Mouse (Mus musculus) MEL (cell line): ENCODE measurements at regions not wholly inside any gene's neighbourhood (a gene's known extent, or its start where the extent isn't known, plus 50 kb on each side); places are given as distances from the start of the nearest gene placed in this dataset.

Experiments used
- DNase-seq: peaks from one replicate; pipeline ENCODE4 v3.0.0; 2011; ENCODE audit warnings: low read depth, low spot score
- H3K27ac ChIP-seq: 2 replicates; pipeline ENCODE4 v1.5.1; 2012; ENCODE audit warnings: low read depth, mild to moderate bottlenecking, control low read depth, low read length, moderate library complexity; ENCODE audit not compliant: control insufficient read depth
- H3K27me3 ChIP-seq, 2 experiments: fragments of 150-350 bp in 1 of 2; sonication (generic) in 1 of 2; 2 replicates each; pipeline ENCODE4 v1.6.1; 2012; ENCODE audit warnings: low read length in 2 of 2, mild to moderate bottlenecking in 2 of 2, improper control_type of control experiment in 1 of 2, moderate library complexity in 1 of 2; ENCODE audit not compliant: insufficient read depth in 2 of 2, control insufficient read depth in 1 of 2
- H3K36me3 ChIP-seq, 2 experiments: 2 replicates each; pipeline ENCODE4 v1.6.1; 2012 to 2014; ENCODE audit warnings: low read length in 2 of 2, improper control_type of control experiment in 1 of 2, inconsistent platforms in 1 of 2, mild to moderate bottlenecking in 1 of 2; ENCODE audit not compliant: insufficient read depth in 2 of 2, control insufficient read depth in 1 of 2
- H3K4me1 ChIP-seq, 2 experiments: fragments of 150-350 bp in 1 of 2; sonication (generic) in 1 of 2; 2 replicates each; pipeline ENCODE4 v1.6.1; 2012; ENCODE audit warnings: low read length in 2 of 2, improper control_type of control experiment in 1 of 2, mild to moderate bottlenecking in 1 of 2; ENCODE audit not compliant: insufficient read depth in 2 of 2, control insufficient read depth in 1 of 2
- H3K4me3 ChIP-seq, 2 experiments: fragments of 150-350 bp in 1 of 2; sonication (generic) in 1 of 2; 2 replicates each; pipeline ENCODE4 v1.5.1; 2012; ENCODE audit warnings: low read depth in 2 of 2, low read length in 2 of 2, mild to moderate bottlenecking in 2 of 2, moderate library complexity in 2 of 2, control low read depth in 1 of 2, improper control_type of control experiment in 1 of 2; ENCODE audit not compliant: control insufficient read depth in 1 of 2, insufficient read depth in 1 of 2
- H3K79me2 ChIP-seq: 2 replicates; pipeline ENCODE4 v1.6.1; 2012; ENCODE audit warnings: mild to moderate bottlenecking, low read length, moderate library complexity; ENCODE audit not compliant: control insufficient read depth, poor library complexity, insufficient read depth
- H3K9ac ChIP-seq: 2 replicates; pipeline ENCODE4 v1.6.1; 2012; ENCODE audit warnings: low read depth, mild to moderate bottlenecking, control low read depth, low read length, moderate library complexity; ENCODE audit not compliant: control insufficient read depth, poor library complexity, severe bottlenecking
- H3K9me3 ChIP-seq: fragments of 150-350 bp; sonication (generic); replicated peaks from 2 replicates; pipeline ENCODE4 v1.6.1; 2012; ENCODE audit warnings: mild to moderate bottlenecking, low read length, improper control_type of control experiment, moderate library complexity; ENCODE audit not compliant: insufficient read depth
- BHLHE40 ChIP-seq: IDR thresholded peaks from 2 replicates; pipeline ENCODE4 v1.6.1; 2012; ENCODE audit warnings: low read depth, mild to moderate bottlenecking, inconsistent platforms, low read length, improper control_type of control experiment, borderline replicate concordance
- CHD1 ChIP-seq: IDR thresholded peaks from 2 replicates; pipeline ENCODE4 v1.6.1; 2012; ENCODE audit warnings: low read depth, mild to moderate bottlenecking, inconsistent platforms, low read length, improper control_type of control experiment
- CTCF ChIP-seq, 3 experiments: IDR thresholded peaks in 2 of 3; conservative IDR thresholded peaks in 1 of 3; 2 replicates each; pipeline ENCODE4 v1.5.1; 2011 to 2012; ENCODE audit warnings: low read length in 3 of 3, low read depth in 2 of 3, mild to moderate bottlenecking in 2 of 3, improper control_type of control experiment in 1 of 3, inconsistent platforms in 1 of 3, mixed read lengths in 1 of 3, moderate library complexity in 1 of 3; ENCODE audit not compliant: control insufficient read depth in 1 of 3, insufficient read depth in 1 of 3, poor library complexity in 1 of 3, severe bottlenecking in 1 of 3
- ETS1 ChIP-seq: IDR thresholded peaks from 2 replicates; pipeline ENCODE4 v1.6.1; 2012; ENCODE audit warnings: low read depth, mild to moderate bottlenecking, inconsistent platforms, low read length, improper control_type of control experiment, moderate library complexity
- GATA1 ChIP-seq: IDR thresholded peaks from 2 replicates; pipeline ENCODE4 v1.6.1; 2011; ENCODE audit warnings: low read depth, low read length, improper control_type of control experiment
- HCFC1 ChIP-seq: IDR thresholded peaks from 2 replicates; pipeline ENCODE4 v1.6.1; 2012; ENCODE audit warnings: low read depth, mild to moderate bottlenecking, inconsistent platforms, low read length, improper control_type of control experiment, moderate library complexity
- JUND ChIP-seq: IDR thresholded peaks from 2 replicates; pipeline ENCODE4 v1.6.1; 2011; ENCODE audit warnings: low read depth, mild to moderate bottlenecking, improper control_type of control experiment, low read length
- KAT2A ChIP-seq: conservative IDR thresholded peaks from 2 replicates; pipeline ENCODE4 v1.6.1; 2012; ENCODE audit warnings: low read depth, low read length, improper control_type of control experiment, inconsistent platforms
- MAFK ChIP-seq: IDR thresholded peaks from 2 replicates; pipeline ENCODE4 v1.6.1; 2011; ENCODE audit warnings: low read depth, mild to moderate bottlenecking, low read length, improper control_type of control experiment, borderline replicate concordance
- MAX ChIP-seq: IDR thresholded peaks from 2 replicates; pipeline ENCODE4 v1.6.1; 2011; ENCODE audit warnings: low read length, improper control_type of control experiment
- MEF2A ChIP-seq: IDR thresholded peaks from 2 replicates; pipeline ENCODE4 v1.6.1; 2014; ENCODE audit warnings: low read depth, mild to moderate bottlenecking, inconsistent platforms, low read length, improper control_type of control experiment; ENCODE audit not compliant: poor library complexity, insufficient replicate concordance, severe bottlenecking; ENCODE audit errors: extremely low read depth
- MYB ChIP-seq: IDR thresholded peaks from 2 replicates; pipeline ENCODE4 v1.6.1; 2011; ENCODE audit warnings: mild to moderate bottlenecking, low read depth, low read length, improper control_type of control experiment
- MYC ChIP-seq: IDR thresholded peaks from 2 replicates; pipeline ENCODE4 v1.6.1; 2011; ENCODE audit warnings: low read depth, mild to moderate bottlenecking, low read length, improper control_type of control experiment, moderate library complexity
- NELFE ChIP-seq: IDR thresholded peaks from 2 replicates; pipeline ENCODE4 v1.6.1; 2011; ENCODE audit warnings: low read depth, low read length, improper control_type of control experiment
- NRF1 ChIP-seq: IDR thresholded peaks from 2 replicates; pipeline ENCODE4 v1.6.1; 2014; ENCODE audit warnings: low read depth, mild to moderate bottlenecking, inconsistent platforms, low read length, improper control_type of control experiment, moderate library complexity; ENCODE audit not compliant: poor library complexity, insufficient read depth, severe bottlenecking
- POLR2A ChIP-seq, 2 experiments: IDR thresholded peaks; 2 replicates each; pipeline ENCODE4 v1.6.1; 2011 to 2012; ENCODE audit warnings: low read length in 2 of 2, mild to moderate bottlenecking in 2 of 2, control low read depth in 1 of 2, improper control_type of control experiment in 1 of 2, low read depth in 1 of 2, moderate library complexity in 1 of 2; ENCODE audit not compliant: control insufficient read depth in 1 of 2, insufficient read depth in 1 of 2, poor library complexity in 1 of 2
- POLR2AphosphoS2 ChIP-seq: IDR thresholded peaks from 2 replicates; pipeline ENCODE4 v1.6.1; 2011; ENCODE audit warnings: low read length, improper control_type of control experiment
- RAD21 ChIP-seq: IDR thresholded peaks from 2 replicates; pipeline ENCODE4 v1.6.1; 2011; ENCODE audit warnings: mild to moderate bottlenecking, low read depth, low read length, improper control_type of control experiment
- RCOR1 ChIP-seq: IDR thresholded peaks from 2 replicates; pipeline ENCODE4 v1.6.1; 2012; ENCODE audit warnings: low read depth, mild to moderate bottlenecking, inconsistent platforms, low read length, improper control_type of control experiment
- SIN3A ChIP-seq: IDR thresholded peaks from 2 replicates; pipeline ENCODE4 v1.6.1; 2012; ENCODE audit warnings: low read length, improper control_type of control experiment, inconsistent platforms
- TAL1 ChIP-seq: IDR thresholded peaks from 2 replicates; pipeline ENCODE4 v1.6.1; 2012; ENCODE audit warnings: mild to moderate bottlenecking, inconsistent platforms, low read length, moderate library complexity, mixed read lengths
- TCF12 ChIP-seq: IDR thresholded peaks from 2 replicates; pipeline ENCODE4 v1.6.1; 2014; ENCODE audit warnings: low read depth, mild to moderate bottlenecking, inconsistent platforms, low read length, improper control_type of control experiment, moderate library complexity
- USF1 ChIP-seq: IDR thresholded peaks from 2 replicates; pipeline ENCODE4 v1.6.1; 2014; ENCODE audit warnings: low read depth, mild to moderate bottlenecking, inconsistent platforms, low read length, improper control_type of control experiment, moderate library complexity
- ZC3H11A ChIP-seq: IDR thresholded peaks from 2 replicates; pipeline ENCODE4 v1.6.1; 2012; ENCODE audit warnings: low read depth, mild to moderate bottlenecking, inconsistent platforms, low read length, improper control_type of control experiment
- ZNF384 ChIP-seq: IDR thresholded peaks from 2 replicates; pipeline ENCODE4 v1.6.1; 2012; ENCODE audit warnings: low read depth, mild to moderate bottlenecking, inconsistent platforms, low read length, improper control_type of control experiment

GRCm38 (mm10) chr10:112774262-112774661 lies 154.5 kb downstream of the Atxn7l3b start:
- Histone ChIP-seq H3K9ac (no peak overlapping the region), H3K9me3 (no peaks in the 10 kb centered on the region), H3K27me3 (no peaks in the 10 kb centered on the region), H3K4me1 (no peaks in the 10 kb centered on the region), H3K36me3 (no peaks in the 10 kb centered on the region), H3K27ac (no peak overlapping the region), H3K79me2 (no peaks in the 10 kb centered on the region), H3K4me3 (no peak overlapping the region)
- no peak for TF ChIP-seq TCF12
- no peak for TF ChIP-seq KAT2A
- TF ChIP-seq POLR2A (IDR thresholded peaks at IDR 0.05; ENCODE audit: control insufficient read depth in 1 of 2, insufficient read depth in 1 of 2, low read depth in 1 of 2, low read length in 2 of 2, poor library complexity in 1 of 2): no peak
- no peak for TF ChIP-seq ETS1
- no peak for TF ChIP-seq MAX
- TF ChIP-seq MYB: no peak
- no peak for TF ChIP-seq JUND
- no peak for TF ChIP-seq TAL1
- no peak for TF ChIP-seq HCFC1
- TF ChIP-seq RCOR1: no peak
- TF ChIP-seq CTCF (IDR thresholded peaks at IDR 0.05 in 2 of 3, conservative IDR thresholded peaks at IDR 0.05 in 1 of 3; ENCODE audit: control insufficient read depth in 1 of 3, insufficient read depth in 1 of 3, low read depth in 2 of 3, low read length in 3 of 3, poor library complexity in 1 of 3, severe bottlenecking in 1 of 3): no peak
- TF ChIP-seq NRF1: no peak
- TF ChIP-seq ZC3H11A: no peak
- no peak for TF ChIP-seq NELFE
- TF ChIP-seq BHLHE40: no peak
- no peak for TF ChIP-seq RAD21
- TF ChIP-seq USF1: no peak
- TF ChIP-seq SIN3A: no peak
- no peak for TF ChIP-seq POLR2AphosphoS2
- DNase-seq: no peak

DNA sequence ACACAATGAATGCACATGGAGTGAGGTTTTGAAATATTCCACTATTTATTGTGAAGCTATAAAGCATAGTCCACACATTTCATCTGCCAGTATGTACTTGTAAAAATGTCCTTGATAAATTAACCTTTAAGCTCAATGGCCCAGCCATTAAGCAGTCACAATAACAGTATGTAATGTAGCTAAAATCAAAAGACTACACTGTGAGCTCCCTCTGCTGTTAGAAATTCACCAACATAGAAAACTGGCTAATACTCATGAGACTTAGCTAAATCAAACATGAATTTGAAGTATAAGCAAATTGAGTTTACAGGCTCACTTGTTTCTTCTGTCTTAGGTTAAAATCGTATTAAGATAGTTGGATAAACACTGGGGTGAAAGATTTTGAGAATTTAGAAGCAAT lies 182.1 kb downstream of the Atxn7l3b start:
- no peaks in the 10 kb centered on the region for H3K9me3 ChIP-seq
- DNase-seq: no peak
- H3K79me2 ChIP-seq: no peaks in the 10 kb centered on the region
- no peak overlapping the region for H3K9ac ChIP-seq
- no peak overlapping the region for H3K4me3 ChIP-seq
- H3K36me3 ChIP-seq: no peaks in the 10 kb centered on the region
- H3K27ac ChIP-seq: no peak overlapping the region
- no peaks in the 10 kb centered on the region for H3K27me3 ChIP-seq
- no peaks in the 10 kb centered on the region for H3K4me1 ChIP-seq
- TF ChIP-seq POLR2A (IDR thresholded peaks at IDR 0.05; ENCODE audit: control insufficient read depth in 1 of 2, insufficient read depth in 1 of 2, low read depth in 1 of 2, low read length in 2 of 2, poor library complexity in 1 of 2) (no peak), MAFK (no peak), RCOR1 (no peak), JUND (no peak), GATA1 (no peak), NRF1 (no peak), ZNF384 (no peak), SIN3A (no peak), CHD1 (no peak), MEF2A (no peak), MYC (no peak)
